Comparison of ENCODE assay signal across 1 mouse cellular context in genomic region chr9:121671300-121671699, GRCm38 (mm10).
TF ChIP-seq lines count a peak whose summit lies in the region.

No protein-coding gene starts in this region.

TF ChIP-seq in MEL, 35 proteins besides CTCF, POLR2A, EP300 and RAD21:
- TF ChIP-seq SMC3 (IDR thresholded peaks at IDR 0.05; ENCODE audit: low read depth, low read length) (peak; percentile 63), ZC3H11A (IDR thresholded peaks at IDR 0.05; ENCODE audit: low read depth, low read length) (no peak), CHD1 (IDR thresholded peaks at IDR 0.05; ENCODE audit: low read depth, low read length) (no peak), RCOR1 (IDR thresholded peaks at IDR 0.05; ENCODE audit: low read depth, low read length) (no peak)
